Mouse (Mus musculus): ENCODE measurements around the gene Mov10. TPM values are rescaled to one million over a fixed set of nuclear protein-coding genes. Genes with fewer than 3 reads are reported as not detected.

Mov10 gene
- total and polyA plus RNA-seq, 3 experiments = 7.2 to 31.9 (median 18.4) TPM

GRCm38 (mm10) chr3:104789822-104790221, 28.5 kb downstream of the Mov10 start:
- Histone ChIP-seq H3K27ac (ENCODE audit: insufficient read depth, low read depth) (no peak overlapping the region), H3K9me3 (replicated peaks; ENCODE audit: low read length) (no peaks in the 10 kb centered on the region), H3K36me3 (replicated peaks in 1 of 2; ENCODE audit: control insufficient read depth in 1 of 2, insufficient read depth in 1 of 2, low read length in 1 of 2) (peaks cover 8 to 42% of the 10 kb centered on the region in 2 experiments), H3K79me2 (replicated peaks; ENCODE audit: control insufficient read depth, extremely low read depth, insufficient read depth, poor library complexity, severe bottlenecking) (no peaks in the 10 kb centered on the region), H3K9ac (ENCODE audit: insufficient read depth, low read depth) (no peak overlapping the region), H3K4me2 (ENCODE audit: insufficient read depth, low read depth, poor library complexity, severe bottlenecking) (0 out of 2 replicates have a peak overlapping the region, but pooled peaks have one; percentile 55), H3K4me3 (replicated peaks in 1 of 3; ENCODE audit: low read depth in 2 of 3, low read length in 2 of 3, poor library complexity in 1 of 3) (no peak overlapping the region), H3K4me1 (ENCODE audit: control insufficient read depth in 1 of 2, insufficient read depth in 2 of 2) (peaks cover 5 to 56% of the 10 kb centered on the region in 2 experiments), H3K27me3 (replicated peaks) (no peaks in the 10 kb centered on the region)
- dilution Hi-C loops (cut with MboI; ENCODE audit: extremely low pct_ligation_motif_present, extremely low pct_unique_long_range_greater_than_20kb, low sequenced_read_pairs) (no loop called here), in situ Hi-C loops (cut with MboI; ENCODE audit: low pct_ligation_motif_present, low pct_unique_long_range_greater_than_20kb, low sequenced_read_pairs) (loop anchor here (5.0 to 10.0 kb wide), 3 partner anchors 72 to 265 kb away; partner anchors contain the start of genes Capza1, Cttnbp2nl, St7l and Wnt2b)
- no peak for DNase-seq (ENCODE audit: extremely low read depth)
- TF ChIP-seq MEF2A (IDR thresholded peaks at IDR 0.05; ENCODE audit: borderline replicate concordance, low read depth, low read length) = no peak
- no peak for TF ChIP-seq SIN3A (IDR thresholded peaks at IDR 0.05; ENCODE audit: low read length)
- TF ChIP-seq POLR2AphosphoS2 (IDR thresholded peaks at IDR 0.05; ENCODE audit: low read depth, low read length) = no peak
- no peak for TF ChIP-seq ZKSCAN1 (IDR thresholded peaks at IDR 0.05; ENCODE audit: borderline replicate concordance, low read depth, low read length)
- no peak for TF ChIP-seq ETS1 (conservative IDR thresholded peaks at IDR 0.05; ENCODE audit: low read depth, low read length)
- no peak for TF ChIP-seq USF1 (IDR thresholded peaks at IDR 0.05; ENCODE audit: low read depth, low read length)
- no peak for TF ChIP-seq TCF12 (IDR thresholded peaks at IDR 0.05; ENCODE audit: low read depth, low read length)
- TF ChIP-seq USF2 (conservative IDR thresholded peaks at IDR 0.05; ENCODE audit: low read depth, low read length) = no peak
- TF ChIP-seq PAX5 (IDR thresholded peaks at IDR 0.05; ENCODE audit: low read length) = no peak
- TF ChIP-seq ELF1 (IDR thresholded peaks at IDR 0.05; ENCODE audit: low read depth, low read length) = no peak
- TF ChIP-seq MAZ (IDR thresholded peaks at IDR 0.05; ENCODE audit: low read depth, low read length) = no peak
- no peak for TF ChIP-seq NRF1 (IDR thresholded peaks at IDR 0.05; ENCODE audit: low read depth, low read length)
- no peak for TF ChIP-seq RCOR1 (conservative IDR thresholded peaks at IDR 0.05; ENCODE audit: low read depth, low read length)
- TF ChIP-seq NELFE (IDR thresholded peaks at IDR 0.05; ENCODE audit: low read depth, low read length) = no peak
- TF ChIP-seq MYC (IDR thresholded peaks at IDR 0.05; ENCODE audit: low read depth, low read length) = no peak
- TF ChIP-seq ZMIZ1 (IDR thresholded peaks at IDR 0.05; ENCODE audit: low read depth, low read length) = no peak
- TF ChIP-seq EP300 (IDR thresholded peaks at IDR 0.05; ENCODE audit: low read length) = no peak
- no peak for TF ChIP-seq ZC3H11A (IDR thresholded peaks at IDR 0.05; ENCODE audit: low read depth, low read length)

GRCm38 (mm10) chr3:104789312-104789605, 29.1 kb downstream of the Mov10 start:
- Histone ChIP-seq H3K4me2 (ENCODE audit: insufficient read depth, low read depth, poor library complexity, severe bottlenecking) (peak overlapping the region; percentile 55), H3K27me3 (replicated peaks) (no peaks in the 10 kb centered on the region), H3K79me2 (replicated peaks; ENCODE audit: control insufficient read depth, extremely low read depth, insufficient read depth, poor library complexity, severe bottlenecking) (no peaks in the 10 kb centered on the region), H3K9me3 (replicated peaks; ENCODE audit: low read length) (no peaks in the 10 kb centered on the region), H3K4me1 (ENCODE audit: control insufficient read depth in 1 of 2, insufficient read depth in 2 of 2) (peaks cover 5 to 51% of the 10 kb centered on the region in 2 experiments; a peak in 3 of 4 replicates), H3K9ac (ENCODE audit: insufficient read depth, low read depth) (peak overlapping the region; percentile 35), H3K4me3 (replicated peaks in 1 of 3; ENCODE audit: low read depth in 2 of 3, low read length in 2 of 3, poor library complexity in 1 of 3) (peak overlapping the region; percentile 48 to 67 (median 52)), H3K27ac (ENCODE audit: insufficient read depth, low read depth) (no peak overlapping the region), H3K36me3 (replicated peaks in 1 of 2; ENCODE audit: control insufficient read depth in 1 of 2, insufficient read depth in 1 of 2, low read length in 1 of 2) (peaks cover 8 to 41% of the 10 kb centered on the region in 2 experiments)
- dilution Hi-C loops (cut with MboI; ENCODE audit: extremely low pct_ligation_motif_present, extremely low pct_unique_long_range_greater_than_20kb, low sequenced_read_pairs) = no loop called here
- TF ChIP-seq USF1 (IDR thresholded peaks at IDR 0.05; ENCODE audit: low read depth, low read length) (no peak), BHLHE40 (IDR thresholded peaks at IDR 0.05; ENCODE audit: low read depth, low read length) (no peak), POLR2A (IDR thresholded peaks at IDR 0.05; ENCODE audit: low read depth, low read length) (no peak), ZMIZ1 (IDR thresholded peaks at IDR 0.05; ENCODE audit: low read depth, low read length) (no peak), ETS1 (conservative IDR thresholded peaks at IDR 0.05; ENCODE audit: low read depth, low read length) (no peak), NRF1 (IDR thresholded peaks at IDR 0.05; ENCODE audit: low read depth, low read length) (no peak), JUND (conservative IDR thresholded peaks at IDR 0.05; ENCODE audit: low read depth, low read length) (no peak), MAZ (IDR thresholded peaks at IDR 0.05; ENCODE audit: low read depth, low read length) (no peak)
- in situ Hi-C loops (cut with MboI; ENCODE audit: low pct_ligation_motif_present, low pct_unique_long_range_greater_than_20kb, low sequenced_read_pairs) = loop anchor here (10.0 kb wide), 2 partner anchors 176 to 266 kb away; partner anchors contain the start of genes Cttnbp2nl and Wnt2b
- DNase-seq (ENCODE audit: extremely low read depth) = no peak
